In the genomic region with DNA sequence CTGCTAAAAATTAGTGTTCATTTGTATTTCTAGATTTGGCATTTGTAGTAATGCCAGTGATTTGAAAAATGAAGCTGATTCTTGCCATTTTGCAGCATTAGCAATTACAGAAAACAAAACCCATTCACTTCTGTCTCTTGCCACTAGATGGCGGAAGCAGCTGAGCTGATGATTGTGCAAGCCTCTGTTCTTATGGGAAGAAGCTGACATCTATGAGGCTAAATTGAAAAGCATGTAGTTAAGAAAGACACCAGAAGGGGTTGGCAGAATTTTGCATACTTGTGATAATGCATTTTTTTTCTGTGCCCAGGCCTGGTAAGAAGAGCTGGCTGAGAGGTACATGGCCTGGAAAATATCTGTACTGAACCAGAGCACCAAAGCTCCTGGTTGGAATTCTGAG, we compare ENCODE assay signal across 8 mouse cellular contexts.
DNase-seq lines count a peak whose midpoint lies in the region; ATAC-seq and TF ChIP-seq lines count a peak whose summit lies in the region.

No protein-coding gene starts in this region.

- H3K9me3 ChIP-seq in liver, embryonic 14.5 days (ENCODE audit: control insufficient read depth, low read length): no peaks in the 10 kb centered on the region
- H3K9me3 ChIP-seq in neural tube, embryonic 14.5 days (ENCODE audit: control insufficient read depth, low read length): no peaks in the 10 kb centered on the region

- TF ChIP-seq EP300 in liver, embryonic 14.5 days (IDR thresholded peaks at IDR 0.05; ENCODE audit: low read depth): no peak

- no peak overlapping the region for H3K4me3 ChIP-seq in liver, embryonic 14.5 days (ENCODE audit: insufficient read depth in 1 of 2, low read depth in 2 of 2, low read length in 2 of 2)
- H3K4me3 ChIP-seq in neural tube, embryonic 14.5 days (ENCODE audit: low read depth, low read length): no peak overlapping the region

- peak; percentile 2 to 10 for DNase-seq in B cell, adult 2 months
- peak; percentile 77 for DNase-seq in Muller cell, postnatal 12 days (ENCODE audit: inconsistent ontology term)
- peak; percentile 58 for DNase-seq in cerebellum, adult 9-11 months
- DNase-seq in frontal cortex, postnatal 25 days (ENCODE audit: low spot score in 2 of 2): peak; percentile 20 to 60
- DNase-seq in kidney, postnatal 10 days: peak; percentile 76
- peak; percentile 7 to 10 (median 7) for DNase-seq in liver, embryonic 14.5 days (ENCODE audit: low read depth in 3 of 3, low spot score in 3 of 3)
- DNase-seq in T-cell, adult 2 months (ENCODE audit: low spot score): no peak

- H3K4me1 ChIP-seq in liver, embryonic 14.5 days (replicated peaks; ENCODE audit: control insufficient read depth in 2 of 2, insufficient read depth in 2 of 2, low read length in 1 of 2): no peaks in the 10 kb centered on the region
- 0 out of 2 replicates have a peak, but pooled peaks cover 3% of the 10 kb centered on the region for H3K4me1 ChIP-seq in neural tube, embryonic 14.5 days (ENCODE audit: control insufficient read depth, insufficient read depth, low read length)

- ATAC-seq in liver, embryonic 14.5 days (ENCODE audit: insufficient read depth): no peak
- peak; percentile 79; the same call in 1 of the 2 replicates for ATAC-seq in neural tube, embryonic 14.5 days (ENCODE audit: low read depth)

- peak; percentile 69 for TF ChIP-seq CTCF in liver, embryonic 14.5 days (IDR thresholded peaks at IDR 0.05; ENCODE audit: low read depth)

- H3K27ac ChIP-seq in liver, embryonic 14.5 days: no peak overlapping the region
- no peak overlapping the region for H3K27ac ChIP-seq in neural tube, embryonic 14.5 days (ENCODE audit: low read depth, low read length)

- H3K27me3 ChIP-seq in liver, embryonic 14.5 days (ENCODE audit: control insufficient read depth, insufficient read depth, low read length): no peaks in the 10 kb centered on the region
- no peaks in the 10 kb centered on the region for H3K27me3 ChIP-seq in neural tube, embryonic 14.5 days (ENCODE audit: control insufficient read depth, insufficient read depth, low read length)

- no peak overlapping the region for H3K9ac ChIP-seq in liver, embryonic 14.5 days (replicated peaks)
- no peak overlapping the region for H3K9ac ChIP-seq in neural tube, embryonic 14.5 days (replicated peaks; ENCODE audit: low read depth, low read length)

- no peaks in the 10 kb centered on the region for H3K36me3 ChIP-seq in liver, embryonic 14.5 days (replicated peaks; ENCODE audit: control insufficient read depth, insufficient read depth, low read depth)
- H3K36me3 ChIP-seq in neural tube, embryonic 14.5 days (ENCODE audit: control insufficient read depth, insufficient read depth, low read length): no peaks in the 10 kb centered on the region

- 0% methylated on average over 1 of the region's 1 CpGs for WGBS in liver, embryonic 14.5 days (ENCODE audit: insufficient replicate concordance)
- WGBS in neural tube, embryonic 14.5 days: 0% methylated on average over 1 of the region's 1 CpGs

- no peak overlapping the region for H3K4me2 ChIP-seq in liver, embryonic 14.5 days (ENCODE audit: low read depth)
- no peak overlapping the region for H3K4me2 ChIP-seq in neural tube, embryonic 14.5 days (ENCODE audit: low read depth, low read length)
